Comparison of ENCODE assay signal across 19 mouse cellular contexts in genomic region chr11:60522027-60522426, GRCm38 (mm10). TPM values are rescaled to one million over a fixed set of nuclear protein-coding genes. Genes with fewer than 3 reads are reported as not detected.
A peak's percentile ranks its signal among the peaks of the same experiment; 100 is the strongest.
DNase-seq lines count a peak whose midpoint lies in the region; ATAC-seq lines count a peak whose summit lies in the region.
"Had no signal": no experiment of that assay in that cellular context is flagged by ENCODE, and none has a peak within 500 bp of the region (broad histone marks: within the 10 kb centered on the region; RNA-seq: fewer than 3 reads in every experiment).

No protein-coding gene starts in this region.

- peak; percentile 72 for DNase-seq in adrenal gland, adult 2 months
- DNase-seq in adrenal gland, postnatal 4 days (ENCODE audit: low spot score in 2 of 2), result no peak
- peak; percentile 34 for DNase-seq in adrenal gland, adult 8-10 months
- peak; percentile 28 for DNase-seq in adrenal gland, postnatal 25 days
- DNase-seq in neural tube, embryonic 10.5 days (ENCODE audit: extremely low spot score, low spot score), result no peak
- DNase-seq: cerebellum, adult 11 months; cerebellum, adult 2 months; cerebellum, adult 9-11 months; cerebellum, postnatal 25 days; forebrain, postnatal 0 days; gastrocnemius, adult 2 months; gastrocnemius, postnatal 14 days; heart, adult 18-20 months; kidney, adult 2 months had no signal

- no peak for ATAC-seq in granulocyte monocyte progenitor cell, adult 5-6 weeks (replicated peaks; ENCODE audit: poor library complexity, severe bottlenecking)
- ATAC-seq: CD4-positive, CD25-positive, alpha-beta regulatory T cell, adult 4 months; forebrain, embryonic 14.5 days; forebrain, postnatal 0 days; intestine, postnatal 0 days had no signal

RNA-seq across cellular contexts. Expression of gene Alkbh5, which starts 14.2 kb away (rescaled TPM):
- 10 to 100 TPM; 93.8 to 98.1 TPM for total RNA-seq in adrenal gland, adult 2 months (2021)
- polyA plus RNA-seq in adrenal gland, adult 2 months (2012; rRNA removed), result 37.9 and 39.3 TPM in 2 replicates
- 10 to 100 TPM; 85.6 to 86.2 TPM for total RNA-seq in adrenal gland, postnatal 4 days (2021)
- 100 to 1,000 TPM; 111 to 122 (median 113) TPM for total RNA-seq in adrenal gland, adult 8-10 months (2022)
- total RNA-seq in adrenal gland, postnatal 25 days (2021), result 114 and 126 TPM in 2 replicates
- total RNA-seq in granulocyte monocyte progenitor cell, adult 5-6 weeks (2014; fragmentation: Nextera tagmentation), result 24.3 and 27.9 TPM in 2 replicates
- 24.9 and 31.7 TPM in 2 replicates for total RNA-seq in granulocyte monocyte progenitor cell, adult 5-6 weeks (2017)

RNA-seq across cellular contexts. Expression of gene Myo15, which starts 52.9 kb away (rescaled TPM):
- total RNA-seq in adrenal gland, adult 2 months (2021), result under 1 TPM; 0.14 to 0.20 TPM
- polyA plus RNA-seq in adrenal gland, adult 2 months (2012; rRNA removed), result 0.26 and 0.47 TPM in 2 replicates
- 1 to 10 TPM in 1 of 2 experiments, under 1 TPM in 1; 0.62 to 1.1 TPM for total RNA-seq in adrenal gland, postnatal 4 days (2021)
- total RNA-seq in adrenal gland, adult 8-10 months (2022), result under 1 TPM; 0.09 to 0.74 (median 0.39) TPM
- 0.24 TPM in 2 replicates for total RNA-seq in adrenal gland, postnatal 25 days (2021)
- not detected in 2 replicates for total RNA-seq in granulocyte monocyte progenitor cell, adult 5-6 weeks (2014; fragmentation: Nextera tagmentation)
- total RNA-seq in granulocyte monocyte progenitor cell, adult 5-6 weeks (2017), result 0.30 TPM in 1 of 2 replicates, not detected in the other
- total RNA-seq: heart, adult 18-20 months had no signal
- polyA plus RNA-seq: C2C12; CD4-positive, CD25-positive, alpha-beta regulatory T cell, adult 4 months had no signal

Comparison
In these comparisons a context has a peak if more than half of its experiments do, and no peak if none do; other contexts are left out.
1. DNase-seq: peak in adrenal gland, adult 2 months (single experiment), adrenal gland, adult 8-10 months (single experiment) and adrenal gland, postnatal 25 days (single experiment); none in adrenal gland, postnatal 4 days (0 of 2) and neural tube, embryonic 10.5 days (single experiment).